Mouse (Mus musculus): ENCODE measurements at regions not wholly inside any gene's neighbourhood (a gene's known extent, or its start where the extent isn't known, plus 50 kb on each side); places are given as distances from the start of the nearest gene placed in this dataset.

DNA sequence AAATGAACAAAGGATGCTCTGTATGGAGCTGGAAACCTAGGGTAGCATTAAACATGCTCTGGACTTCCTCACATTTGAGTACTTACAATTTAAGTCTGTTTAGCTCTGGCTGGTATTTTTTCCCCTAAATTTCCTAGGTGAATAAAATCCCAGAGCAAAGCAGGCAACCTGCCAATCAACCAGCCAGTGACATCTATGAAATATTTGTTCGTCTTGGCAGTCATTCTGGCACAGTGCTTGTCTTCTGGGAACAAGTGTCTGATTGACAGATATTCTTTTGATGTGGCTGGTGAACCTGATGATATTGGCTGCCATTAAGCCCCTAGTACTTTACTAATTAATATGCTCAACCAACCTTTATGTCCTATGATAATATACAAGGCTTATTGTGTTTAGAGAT, 64.1 kb upstream of the Dcaf12l2 start:
- peak; percentile 28 for DNase-seq (ENCODE audit: low spot score)
- TF ChIP-seq POLR2A (IDR thresholded peaks at IDR 0.05; ENCODE audit: borderline replicate concordance, extremely low read depth, insufficient read depth, insufficient read length), result no peak

More for the DNA sequence above, 64.1 kb upstream of the Dcaf12l2 start:
- H3K27me3 ChIP-seq (ENCODE audit: control insufficient read depth, insufficient read depth, low read length), result no peaks in the 10 kb centered on the region
- no peak overlapping the region for H3K27ac ChIP-seq (replicated peaks; ENCODE audit: low read depth, low read length)
- no peak for ATAC-seq (ENCODE audit: low FRiP score, low read depth)
- H3K4me3 ChIP-seq (replicated peaks; ENCODE audit: low read length), result no peak overlapping the region
- WGBS, result 38% methylated on average over 1 of the region's 1 CpGs
- H3K9ac ChIP-seq (ENCODE audit: low read depth, low read length, severe bottlenecking), result no peak overlapping the region
- H3K9me3 ChIP-seq (ENCODE audit: control insufficient read depth, low read length), result no peaks in the 10 kb centered on the region
- H3K4me1 ChIP-seq (ENCODE audit: control insufficient read depth, insufficient read depth, low read length), result no peaks in the 10 kb centered on the region
- no peaks in the 10 kb centered on the region for H3K36me3 ChIP-seq (ENCODE audit: control insufficient read depth, insufficient read depth, low read length)
- no peak overlapping the region for H3K4me2 ChIP-seq (replicated peaks; ENCODE audit: low read depth, low read length, severe bottlenecking)

Measured in limb, embryonic 14.5 days (tissue).